Mouse (Mus musculus) heart, embryonic 13.5 days (tissue): Measurements from ENCODE around the gene Slc33a1. TPM values are rescaled to one million over a fixed set of nuclear protein-coding genes. Genes with fewer than 3 reads are reported as not detected.

Experiments used
- ATAC-seq: fragments of 200-750 bp; cut with Nextera tagmentation; 2 replicates; pipeline ENCODE4 v1.8.0; 2017; ENCODE audit warnings: moderate TSS enrichment; ENCODE audit not compliant: insufficient number of reproducible peaks, low FRiP score, low TSS enrichment; ENCODE audit errors: extremely low read depth
- H3K27ac ChIP-seq: fragments of 300-500 bp; sonication (generic); replicated peaks from 2 replicates; pipeline ENCODE4 v1.5.1; 2015; ENCODE audit warnings: moderate library complexity, mild to moderate bottlenecking, inconsistent platforms
- H3K27me3 ChIP-seq: fragments of 300-500 bp; sonication (generic); replicated peaks from 2 replicates; pipeline ENCODE4 v1.6.1; 2015; ENCODE audit warnings: mild to moderate bottlenecking, inconsistent platforms
- H3K36me3 ChIP-seq: fragments of 300-500 bp; sonication (generic); 2 replicates; pipeline ENCODE4 v1.6.1; 2015; ENCODE audit warnings: mild to moderate bottlenecking, inconsistent platforms
- H3K4me1 ChIP-seq: fragments of 300-500 bp; sonication (generic); 2 replicates; pipeline ENCODE4 v1.6.1; 2015; ENCODE audit warnings: inconsistent platforms
- H3K4me2 ChIP-seq: fragments of 300-500 bp; sonication (generic); 2 replicates; pipeline ENCODE4 v1.6.1; 2015; ENCODE audit warnings: inconsistent platforms, mild to moderate bottlenecking, moderate library complexity
- H3K4me3 ChIP-seq: fragments of 300-500 bp; sonication (generic); 2 replicates; pipeline ENCODE4 v1.5.1; 2015; ENCODE audit warnings: moderate library complexity, mild to moderate bottlenecking, inconsistent platforms
- H3K9ac ChIP-seq: fragments of 300-500 bp; sonication (generic); 2 replicates; pipeline ENCODE4 v1.6.1; 2015; ENCODE audit warnings: inconsistent platforms, mild to moderate bottlenecking, moderate library complexity
- H3K9me3 ChIP-seq: fragments of 300-500 bp; sonication (generic); 2 replicates; pipeline ENCODE4 v1.6.1; 2016; ENCODE audit warnings: inconsistent platforms
- WGBS: fragments of 180-500 bp; shearing (Covaris S2); methylation state at CpG from one replicate; pipeline ENCODE4 v1.1.7; 2015; ENCODE audit warnings: mixed read lengths; 5-methylcytosine and 5-hydroxymethylcytosine counted together
- polyA plus RNA-seq: library from polyadenylated mRNA; unstranded; fragments of >200 nt; fragmentation: Nextera tagmentation; extraction: Ambion mirVana; gene quantifications from 2 replicates; pipeline ENCODE4 v1.2.1, GENCODE M21; 2015

Gene Slc33a1
- polyA plus RNA-seq, 1 experiment from 2014 or later = 9.0 TPM

DNA sequence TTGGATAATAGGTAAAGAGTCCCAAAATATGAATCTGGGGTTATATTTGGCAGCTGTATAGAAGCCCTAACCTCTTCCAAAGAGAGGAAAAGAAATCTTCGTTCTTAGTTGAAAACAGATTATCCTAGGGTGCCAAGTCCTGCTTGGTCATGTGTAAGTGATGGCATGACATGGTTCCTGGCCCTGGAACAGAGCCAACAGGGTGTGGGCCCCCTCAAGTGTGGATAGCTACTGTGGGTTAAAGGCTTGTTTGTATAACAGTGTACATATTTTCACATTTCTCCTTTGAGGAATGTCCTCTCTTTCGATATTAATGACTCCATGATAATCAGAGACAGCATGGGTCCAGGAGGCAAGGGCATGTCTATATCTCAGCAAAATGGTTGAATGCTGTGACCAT, 25.6 kb downstream of the Slc33a1 start:
- Histone ChIP-seq H3K4me1 (no peaks in the 10 kb centered on the region), H3K9ac (no peak overlapping the region), H3K9me3 (no peaks in the 10 kb centered on the region), H3K4me3 (no peak overlapping the region), H3K4me2 (no peak overlapping the region), H3K27me3 (no peaks in the 10 kb centered on the region), H3K36me3 (peaks cover 32% of the 10 kb centered on the region), H3K27ac (no peak overlapping the region)
- no peak for ATAC-seq
- WGBS = 74% methylated on average over 2 of the region's 2 CpGs

DNA sequence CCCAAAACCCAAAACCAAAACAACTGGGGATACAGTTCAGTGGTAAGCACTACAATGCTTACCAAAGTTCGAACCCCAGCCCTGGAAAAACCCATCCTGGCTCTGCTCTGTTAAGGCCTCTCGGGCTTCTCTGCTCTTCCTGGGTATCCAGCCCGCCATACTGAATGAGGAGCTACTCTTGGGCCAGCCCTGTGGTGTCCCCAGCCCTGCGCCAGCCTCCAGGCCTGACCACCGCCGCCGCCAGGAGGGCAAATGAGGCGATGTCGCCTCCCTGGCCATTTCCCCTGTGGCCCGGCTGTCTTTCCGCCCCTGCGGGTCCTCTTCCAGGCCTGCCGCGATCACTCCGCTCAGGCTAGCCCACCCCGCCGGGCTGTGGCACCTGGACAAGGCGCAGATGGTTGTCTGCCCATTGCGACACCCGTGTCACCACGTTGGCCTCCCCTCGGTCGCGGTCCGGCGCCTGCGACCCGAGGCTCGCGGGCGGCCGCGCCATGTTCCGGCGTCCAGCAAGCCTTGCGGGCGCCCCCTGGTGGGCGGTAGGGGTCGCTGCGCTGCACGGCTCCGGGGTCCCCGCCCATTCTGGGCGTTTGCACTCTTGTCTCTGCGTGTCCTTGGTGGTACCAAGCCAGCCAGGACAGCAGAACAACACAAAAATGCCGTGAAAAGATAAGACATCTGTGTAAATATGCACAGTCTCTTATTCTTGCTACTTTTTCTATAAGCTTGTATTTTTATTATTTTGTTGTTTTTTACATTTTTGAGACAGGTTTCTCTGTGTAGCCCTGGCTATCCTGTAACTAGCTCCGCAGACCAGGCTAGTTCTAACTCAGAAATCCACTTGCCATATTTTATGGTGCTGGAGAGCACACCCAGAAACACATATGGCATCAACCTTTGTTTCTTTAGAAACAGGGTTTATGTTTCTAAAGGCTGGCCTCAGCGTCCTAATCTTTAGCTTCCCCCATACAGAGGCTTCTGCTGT, 35.4 kb downstream of the Slc33a1 start, which contains the start of gene E130311K13Rik:
Gene E130311K13Rik, minus strand, starts transcription at position 595 of the 982 bp plus-strand sequence.
- H3K4me1 ChIP-seq = 0 out of 2 replicates have a peak, but pooled peaks cover 3% of the 10 kb centered on the region
- peak within 1 kb of the TSS; percentile 67 for H3K4me3 ChIP-seq
- ATAC-seq = peak; percentile 81
- H3K9ac ChIP-seq = peak within 1 kb of the TSS; percentile 92
- H3K4me2 ChIP-seq = peak within 1 kb of the TSS; percentile 70
- H3K9me3 ChIP-seq = no peaks in the 10 kb centered on the region
- H3K27ac ChIP-seq = peak within 1 kb of the TSS; percentile 75
- WGBS = 4% methylated on average over 48 of the region's 48 CpGs
- H3K27me3 ChIP-seq = no peaks in the 10 kb centered on the region
- 0 out of 2 replicates have a peak, but pooled peaks cover 4% of the 10 kb centered on the region for H3K36me3 ChIP-seq

DNA sequence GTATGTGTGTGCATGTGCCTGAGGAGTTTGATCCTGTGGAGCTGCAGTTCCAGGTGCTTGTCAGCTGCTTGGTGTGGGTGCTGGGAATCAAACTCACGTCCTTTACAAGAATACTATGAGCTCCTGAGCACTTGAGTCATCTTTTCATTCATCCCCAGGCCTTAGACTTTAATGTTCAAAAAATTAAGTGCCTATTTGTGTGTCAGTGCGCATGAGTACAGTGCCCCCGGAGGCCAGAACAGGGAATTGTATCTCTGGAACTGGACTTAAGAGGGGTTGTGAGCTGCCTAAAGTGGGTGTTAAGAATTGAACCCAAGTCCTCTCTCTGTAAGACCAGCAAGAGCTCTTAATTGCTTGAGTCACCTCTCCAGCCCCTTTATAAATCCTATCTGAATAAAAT, 44.9 kb downstream of the Slc33a1 start:
- Histone ChIP-seq H3K4me1 (no peaks in the 10 kb centered on the region), H3K9ac (no peak overlapping the region), H3K27me3 (no peaks in the 10 kb centered on the region), H3K9me3 (no peaks in the 10 kb centered on the region), H3K36me3 (peaks cover 47% of the 10 kb centered on the region), H3K27ac (no peak overlapping the region), H3K4me2 (no peak overlapping the region), H3K4me3 (no peak overlapping the region)
- WGBS = 51% methylated on average over 3 of the region's 3 CpGs
- ATAC-seq = no peak

DNA sequence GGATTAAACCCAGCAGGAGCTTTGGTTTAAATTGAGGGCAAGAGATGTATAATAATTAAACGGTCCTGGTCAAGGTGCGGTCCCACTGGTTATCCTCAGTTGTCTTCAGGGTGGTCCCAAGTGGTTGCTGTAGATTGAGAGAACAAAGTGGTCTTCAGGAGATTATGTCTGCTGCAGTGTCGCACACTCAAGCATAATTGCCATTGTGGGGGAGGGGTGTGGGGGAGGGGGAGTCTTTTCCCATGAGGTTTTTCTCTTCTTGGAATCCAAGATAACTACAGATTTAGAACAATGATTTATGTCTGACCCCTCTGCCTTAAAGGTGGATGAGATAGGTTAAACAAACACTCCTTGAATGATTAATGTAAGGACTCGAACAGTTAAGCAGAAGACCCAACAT, 54.3 kb downstream of the Slc33a1 start:
- H3K36me3 ChIP-seq = peaks cover 17% of the 10 kb centered on the region
- 67% methylated on average over 4 of the region's 4 CpGs for WGBS
- no peak overlapping the region for H3K4me3 ChIP-seq
- ATAC-seq = no peak
- no peaks in the 10 kb centered on the region for H3K9me3 ChIP-seq
- no peak overlapping the region for H3K27ac ChIP-seq
- H3K4me2 ChIP-seq = no peak overlapping the region
- H3K9ac ChIP-seq = no peak overlapping the region
- peaks cover 3% of the 10 kb centered on the region for H3K4me1 ChIP-seq
- peaks cover 3% of the 10 kb centered on the region for H3K27me3 ChIP-seq

DNA sequence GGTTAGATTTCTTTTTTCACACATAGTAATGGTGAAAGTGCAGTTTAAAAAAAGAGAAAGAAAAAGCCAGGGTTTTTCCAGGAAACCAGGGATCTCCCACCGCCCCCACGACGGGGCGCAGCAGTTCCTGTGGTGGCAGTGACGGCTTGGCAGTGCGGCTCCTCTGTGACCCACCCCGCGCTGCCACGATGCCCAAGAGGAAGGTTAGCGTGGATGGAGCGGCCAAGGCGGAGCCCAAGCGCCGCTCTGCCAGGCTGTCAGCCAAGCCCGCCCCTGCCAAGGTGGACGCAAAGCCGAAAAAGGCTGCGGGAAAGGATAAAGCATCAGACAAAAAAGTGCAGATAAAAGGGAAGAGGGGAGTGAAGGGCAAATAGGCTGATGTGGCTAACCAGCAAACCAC, 59.3 kb downstream of the Slc33a1 start:
- Histone ChIP-seq H3K36me3 (no peaks in the 10 kb centered on the region), H3K27ac (no peak overlapping the region), H3K4me2 (peak overlapping the region; percentile 74), H3K9ac (peak overlapping the region; percentile 44), H3K4me1 (peaks cover 7% of the 10 kb centered on the region), H3K4me3 (peak overlapping the region; percentile 47), H3K27me3 (peaks cover 16% of the 10 kb centered on the region), H3K9me3 (no peaks in the 10 kb centered on the region)
- no peak for ATAC-seq
- 3% methylated on average over 18 of the region's 18 CpGs for WGBS

DNA sequence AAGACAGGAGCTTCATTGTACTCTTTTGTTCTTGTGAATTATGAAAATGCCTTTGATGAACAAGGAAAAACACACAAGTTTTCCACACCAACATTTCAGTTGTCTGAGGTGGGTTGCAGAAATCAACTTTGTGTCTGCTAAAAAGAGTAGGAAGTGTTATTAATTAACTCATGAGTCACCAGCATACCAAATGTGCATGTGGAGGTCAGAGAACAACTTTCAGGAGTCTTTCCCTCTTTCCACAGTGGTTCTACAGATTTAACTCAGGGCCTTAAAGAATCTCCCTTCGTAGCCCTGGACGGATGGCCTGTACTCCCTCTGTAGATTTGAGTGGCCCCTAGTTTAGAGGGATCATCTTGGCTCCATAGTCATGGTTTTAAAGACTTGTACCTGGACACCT, 60.4 kb downstream of the Slc33a1 start:
- WGBS = 83% methylated on average over 2 of the region's 2 CpGs
- Histone ChIP-seq H3K27ac (no peak overlapping the region), H3K4me3 (no peak overlapping the region), H3K4me2 (no peak overlapping the region), H3K9ac (no peak overlapping the region), H3K36me3 (no peaks in the 10 kb centered on the region), H3K9me3 (no peaks in the 10 kb centered on the region), H3K4me1 (peaks cover 16% of the 10 kb centered on the region), H3K27me3 (peaks cover 16% of the 10 kb centered on the region)
- ATAC-seq = no peak

DNA sequence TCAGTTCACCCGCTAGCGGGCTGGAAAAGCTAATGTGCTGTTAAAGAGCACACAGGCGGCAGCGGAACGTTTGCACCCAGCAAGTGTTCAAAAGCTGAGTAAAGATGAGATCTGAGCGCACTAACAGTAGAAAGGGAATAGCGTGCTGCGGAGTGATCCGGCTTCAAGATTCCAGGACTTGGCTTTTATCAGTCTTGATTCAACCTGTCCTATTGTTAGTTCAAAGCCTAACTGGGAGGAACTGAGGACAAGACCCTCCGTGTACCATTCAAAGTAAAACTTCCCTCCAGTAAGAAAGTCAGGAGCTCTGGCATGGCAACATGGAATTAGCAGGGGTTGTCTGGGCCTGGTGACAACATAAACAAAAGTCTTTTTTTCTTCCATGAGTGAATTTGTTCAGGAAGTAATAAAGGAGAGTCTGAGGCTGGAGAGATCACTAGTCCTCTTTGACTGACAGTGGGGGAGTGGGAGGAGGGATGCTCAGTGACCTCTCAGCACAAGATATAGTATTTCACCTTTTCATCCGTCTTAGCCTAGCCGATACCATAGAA, 64.5 kb downstream of the Slc33a1 start:
- Histone ChIP-seq H3K4me3 (peak overlapping the region; percentile 66), H3K36me3 (no peaks in the 10 kb centered on the region), H3K4me1 (peaks cover 15% of the 10 kb centered on the region), H3K4me2 (peak overlapping the region; percentile 93), H3K9ac (peak overlapping the region; percentile 80), H3K27ac (no peak overlapping the region), H3K9me3 (no peaks in the 10 kb centered on the region), H3K27me3 (peaks cover 11% of the 10 kb centered on the region; the same call in 1 of the 2 replicates)
- no peak for ATAC-seq
- 6% methylated on average over 12 of the region's 12 CpGs for WGBS

DNA sequence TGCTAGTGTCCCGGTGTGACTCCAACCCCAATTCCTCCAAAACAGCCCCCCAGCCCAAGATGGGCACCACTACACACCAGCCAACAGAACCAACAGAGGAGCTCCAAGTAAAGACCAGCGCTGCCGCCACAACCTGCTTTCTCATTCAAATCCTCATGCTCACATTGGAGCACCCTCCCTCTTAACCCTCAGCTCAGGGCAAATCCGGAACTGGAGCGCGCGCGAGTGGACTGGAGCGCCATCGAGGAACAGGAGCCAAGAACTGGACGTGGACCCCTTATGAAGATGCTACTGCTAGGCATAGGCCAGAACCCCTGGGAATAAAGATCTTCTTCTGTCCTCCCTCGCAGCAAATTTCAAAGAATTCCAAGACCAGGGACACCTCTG, 65.3 kb downstream of the Slc33a1 start, which contains the start of gene Plch1:
Gene Plch1, minus strand, starts transcription at position 164 of the 387 bp plus-strand sequence.
- Histone ChIP-seq H3K27ac (no peak within 1 kb of the TSS), H3K27me3 (peaks cover 6% of the 10 kb centered on the region; the same call in 1 of the 2 replicates), H3K9ac (peak within 1 kb of the TSS; percentile 80), H3K4me2 (peak within 1 kb of the TSS; percentile 93), H3K4me1 (peaks cover 15% of the 10 kb centered on the region), H3K9me3 (no peaks in the 10 kb centered on the region), H3K36me3 (no peaks in the 10 kb centered on the region), H3K4me3 (peak within 1 kb of the TSS; percentile 66)
- peak; percentile 42; the same call in 1 of the 2 replicates for ATAC-seq
- under 1% methylated on average over 12 of the region's 12 CpGs for WGBS

DNA sequence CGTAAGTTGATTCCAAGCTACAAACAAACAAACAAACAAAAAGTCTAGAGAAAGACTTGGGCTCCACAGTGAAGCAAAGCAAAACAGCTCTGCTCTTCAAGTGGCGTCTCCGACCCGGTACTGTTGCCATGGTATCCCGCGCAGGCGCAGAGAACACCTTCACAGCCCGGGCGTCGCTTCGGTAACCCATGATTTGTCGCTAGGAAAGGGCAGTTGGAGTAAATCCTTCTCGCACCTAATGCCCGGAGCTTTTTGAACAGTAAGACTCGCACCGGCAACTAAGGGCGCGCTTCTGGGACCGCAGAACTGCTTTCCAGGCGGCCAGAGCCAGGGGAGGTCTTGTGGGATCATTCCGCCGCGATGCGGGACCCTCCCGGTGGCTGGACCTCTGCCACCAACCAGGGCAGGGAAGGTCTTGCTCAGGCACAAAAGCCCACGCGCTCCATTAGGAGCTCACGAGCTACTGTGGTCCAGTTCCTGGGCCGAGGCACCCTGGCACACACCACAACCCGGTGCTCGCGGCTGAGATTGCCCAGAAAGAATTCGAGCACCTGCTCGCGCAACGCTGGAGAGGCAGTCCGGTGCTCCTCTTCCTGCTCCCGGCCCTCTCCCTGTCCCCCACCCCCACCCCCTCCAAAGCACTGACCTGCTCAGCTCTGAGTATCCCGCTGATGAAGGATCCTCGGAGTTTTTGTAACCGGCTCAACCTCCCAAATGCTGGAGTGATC, 65.8 kb downstream of the Slc33a1 start:
- 0 out of 2 replicates have a peak, but pooled peaks have one; percentile 46 for ATAC-seq
- 0 out of 2 replicates have a peak, but pooled peaks cover 4% of the 10 kb centered on the region for H3K27me3 ChIP-seq
- peaks cover 15% of the 10 kb centered on the region for H3K4me1 ChIP-seq
- peak overlapping the region; percentile 93 for H3K4me2 ChIP-seq
- H3K4me3 ChIP-seq = peak overlapping the region; percentile 66
- H3K36me3 ChIP-seq = no peaks in the 10 kb centered on the region
- H3K27ac ChIP-seq = no peak overlapping the region
- WGBS = under 1% methylated on average over 41 of the region's 41 CpGs
- H3K9me3 ChIP-seq = no peaks in the 10 kb centered on the region
- H3K9ac ChIP-seq = peak overlapping the region; percentile 80

DNA sequence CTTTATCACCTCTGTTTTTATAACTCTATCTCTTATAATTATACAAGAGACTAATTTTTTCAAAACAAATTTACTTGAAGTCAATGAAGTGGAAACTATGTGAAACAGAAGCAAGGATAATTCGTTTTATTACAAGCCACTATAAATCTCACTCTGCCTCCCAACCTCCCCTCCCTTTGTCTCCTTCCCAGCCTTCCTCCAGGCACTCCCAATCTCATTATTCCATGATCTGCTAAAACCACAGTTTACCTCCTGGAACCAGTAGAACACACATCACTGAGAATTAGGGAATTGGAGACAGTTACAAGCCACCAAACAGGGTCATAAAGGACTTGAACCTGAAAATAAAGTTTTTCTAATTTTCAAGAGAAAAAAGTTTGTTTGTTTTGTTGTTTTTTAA, 67.4 kb downstream of the Slc33a1 start:
- Histone ChIP-seq H3K27ac (no peak overlapping the region), H3K9ac (no peak overlapping the region), H3K9me3 (no peaks in the 10 kb centered on the region), H3K4me2 (no peak overlapping the region), H3K36me3 (no peaks in the 10 kb centered on the region), H3K4me3 (no peak overlapping the region), H3K4me1 (peaks cover 15% of the 10 kb centered on the region), H3K27me3 (no peaks in the 10 kb centered on the region)
- 45% methylated on average over 1 of the region's 1 CpGs for WGBS
- no peak for ATAC-seq

DNA sequence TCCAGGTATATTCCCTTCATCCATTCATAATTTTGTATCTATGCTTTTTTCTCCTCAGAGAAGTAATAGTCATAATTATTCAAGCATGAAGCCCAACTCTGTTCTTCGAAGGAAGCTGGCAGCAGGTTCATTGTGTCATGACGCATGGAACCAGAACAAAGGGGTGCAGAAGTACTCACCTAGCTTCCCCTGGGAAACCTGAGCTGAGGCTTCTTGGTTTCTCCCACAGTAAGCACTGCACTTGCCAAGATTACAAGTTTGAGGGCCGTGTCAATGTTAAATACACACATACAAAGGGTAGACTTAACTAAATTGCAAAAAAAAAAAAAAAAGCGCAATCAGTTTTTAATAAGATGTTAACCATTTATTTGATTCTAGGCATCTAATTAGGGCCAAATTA, 68.3 kb downstream of the Slc33a1 start:
- Histone ChIP-seq H3K9me3 (no peaks in the 10 kb centered on the region), H3K4me1 (peaks cover 15% of the 10 kb centered on the region), H3K36me3 (no peaks in the 10 kb centered on the region), H3K27ac (no peak overlapping the region), H3K27me3 (no peaks in the 10 kb centered on the region), H3K4me2 (no peak overlapping the region), H3K4me3 (no peak overlapping the region), H3K9ac (no peak overlapping the region)
- WGBS = 80% methylated on average over 4 of the region's 4 CpGs
- no peak for ATAC-seq
